Mouse (Mus musculus): Measurements from ENCODE around the gene Cd164l2. TPM values are rescaled to one million over a fixed set of nuclear protein-coding genes. Genes with fewer than 3 reads are reported as not detected.

The Cd164l2 gene
- not detected for total RNA-seq (2021)
- long read RNA-seq, experiment 1: 0 reads
- long read RNA-seq, experiment 2: 0 reads

DNA sequence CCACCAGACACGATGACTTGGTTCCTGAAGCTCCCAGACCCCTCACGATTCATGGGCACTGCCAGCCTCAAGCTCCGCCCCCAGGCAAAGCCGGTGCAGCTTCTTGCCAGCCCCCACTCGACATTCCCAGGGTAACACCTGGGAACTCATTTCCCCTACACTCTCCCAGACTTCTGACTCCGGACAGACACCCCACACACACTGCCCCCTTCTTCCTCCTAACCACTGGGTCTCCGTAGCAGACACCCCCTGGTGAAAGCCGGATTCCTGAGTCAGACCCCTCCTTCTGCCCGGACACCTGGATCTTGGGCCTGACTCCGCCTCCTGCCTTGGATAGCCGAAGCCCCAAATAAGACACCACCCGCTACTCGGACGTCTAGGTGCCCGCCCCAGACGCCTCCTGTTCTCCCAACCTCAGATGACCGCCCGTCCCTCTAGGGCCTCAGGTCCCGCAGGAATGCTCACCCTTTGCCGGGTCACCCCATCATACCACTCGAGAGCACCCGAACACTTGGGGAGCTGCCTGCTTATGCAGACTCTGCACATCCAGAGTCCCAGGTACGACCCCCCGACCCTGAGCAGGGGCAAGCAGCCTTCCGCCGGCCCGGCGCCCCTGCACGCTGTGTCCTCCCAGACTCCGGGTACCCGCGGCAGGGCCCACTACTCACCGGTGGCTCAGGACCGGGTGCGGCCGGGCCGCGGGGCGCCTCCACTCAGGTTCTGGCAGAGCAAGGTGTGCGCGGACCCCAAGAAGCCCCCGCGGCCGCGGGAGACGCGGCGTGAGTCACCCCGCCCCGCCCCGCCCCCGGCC is at the start of gene Cd164l2, which contains the start of gene Gpr3:
TSS of gene Cd164l2 (plus strand) at position 381 of the 811 bp plus-strand sequence.
TSS of gene Gpr3 (minus strand) at position 786 of the 811 bp plus-strand sequence.
- intact Hi-C loops (cut with DNase I): loop anchor here (5.0 kb wide), 2 partner anchors 40 to 265 kb away; no protein-coding TSS in a partner anchor
- DNase-seq: no peak

DNA sequence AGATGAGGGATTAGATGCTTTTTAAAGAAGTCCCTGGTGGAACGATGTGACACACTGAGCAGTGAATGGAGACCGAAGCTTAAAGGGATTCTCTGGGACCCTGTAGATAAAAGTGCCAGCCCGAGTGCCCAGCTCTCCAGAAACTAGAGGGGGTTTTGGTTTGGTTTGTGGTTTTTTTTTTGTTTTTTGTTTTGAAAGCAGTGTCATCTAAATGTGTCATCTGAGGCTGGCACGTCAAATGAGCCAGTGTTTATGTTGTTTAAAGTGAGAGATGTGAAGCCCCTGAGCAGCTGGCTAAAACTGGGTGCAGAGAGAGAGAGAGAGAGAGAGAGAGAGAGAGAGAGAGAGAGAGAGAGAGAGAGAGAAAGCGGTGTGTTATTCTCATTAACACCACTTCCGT is 49.7 kb upstream of the Cd164l2 start:
- DNase-seq: no peak
- intact Hi-C loops (cut with DNase I): no loop called here

DNA sequence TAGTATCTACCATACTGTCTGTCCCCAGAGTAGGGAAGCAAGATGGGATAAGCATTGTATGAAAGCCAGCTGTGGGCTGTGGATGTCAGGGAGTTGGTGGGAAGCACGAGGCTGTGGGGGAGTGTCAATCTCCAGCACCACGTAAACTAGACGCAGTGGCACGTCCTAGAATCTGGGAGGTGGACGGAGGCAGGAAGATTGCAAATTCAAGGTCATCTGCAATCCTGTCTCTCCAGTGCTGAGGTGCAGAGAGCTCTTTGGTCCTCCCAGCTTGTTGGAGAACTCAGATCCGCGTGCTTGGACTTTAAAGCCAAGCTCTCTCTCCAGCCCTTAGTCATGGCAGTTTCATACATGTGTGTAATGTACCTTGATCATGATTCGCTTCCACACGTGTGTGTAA is 45.2 kb upstream of the Cd164l2 start:
- intact Hi-C loops (cut with DNase I): no loop called here

GRCm38 (mm10) chr4:133169237-133170055 is 42.5 kb upstream of the Cd164l2 start:
- intact Hi-C loops (cut with DNase I): loop anchor here (5.0 kb wide), 1 partner anchor 37 kb away; the partner anchor contains the start of gene Wasf2
- peak in 1 of 2 experiments; percentile 38 for DNase-seq

More for the DNA sequence above, 45.2 kb upstream of the Cd164l2 start:
- no peak for DNase-seq

- intact Hi-C loops (cut with DNase I): loop anchor here (5.0 kb wide), 1 partner anchor 38 kb away; the partner anchor contains the start of gene Wasf2
- no peak for DNase-seq
These were observed 41.8 kb upstream of the Cd164l2 start for GRCm38 (mm10) chr4:133170056-133170524.

DNA sequence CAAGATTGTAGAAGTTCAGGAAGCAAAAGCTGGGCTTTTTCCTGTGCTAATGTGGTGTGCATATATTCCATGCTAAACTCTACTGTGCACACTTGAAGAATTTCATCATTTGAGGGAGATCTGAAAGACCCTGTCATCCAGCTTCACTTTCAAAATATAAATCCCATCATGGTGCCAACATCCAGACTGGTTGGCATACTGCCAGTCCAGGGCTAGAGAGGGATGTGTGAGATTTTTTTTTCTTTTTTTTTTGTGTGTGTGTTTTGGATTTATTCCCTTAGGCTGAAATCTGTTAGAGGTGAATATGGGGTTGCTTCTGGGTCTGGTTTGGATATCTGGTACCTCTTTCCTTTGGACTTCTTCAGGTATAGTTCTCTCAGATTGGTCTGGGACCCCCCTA is 41.3 kb upstream of the Cd164l2 start:
- intact Hi-C loops (cut with DNase I): loop anchor here (5.0 kb wide), 1 partner anchor 38 kb away; the partner anchor contains the start of gene Wasf2
- no peak for DNase-seq

DNA sequence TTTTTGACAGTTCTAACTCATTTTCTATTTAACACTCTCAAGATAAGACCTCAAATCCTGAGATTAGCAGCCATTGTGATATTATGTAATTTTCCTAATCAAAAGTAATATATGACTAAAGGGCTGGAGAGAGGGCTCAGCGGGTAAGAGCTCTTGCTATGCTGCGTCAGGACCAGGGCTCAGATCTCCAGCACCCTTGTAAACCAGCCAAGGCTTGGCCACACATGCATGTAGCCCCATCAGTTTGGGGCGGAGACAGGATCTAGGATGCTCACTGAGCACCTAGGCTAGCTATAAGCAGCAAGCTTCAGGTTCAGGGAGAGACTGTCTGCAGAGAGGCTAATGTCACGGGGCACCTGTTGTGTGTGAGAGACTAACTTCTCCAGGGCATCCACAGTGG is 39.5 kb upstream of the Cd164l2 start:
- intact Hi-C loops (cut with DNase I): loop anchor here (5.0 kb wide), 1 partner anchor 40 kb away; the partner anchor contains the start of gene Wasf2
- DNase-seq: no peak

GRCm38 (mm10) chr4:133174361-133174760 is 37.6 kb upstream of the Cd164l2 start:
- no peak for DNase-seq

DNA sequence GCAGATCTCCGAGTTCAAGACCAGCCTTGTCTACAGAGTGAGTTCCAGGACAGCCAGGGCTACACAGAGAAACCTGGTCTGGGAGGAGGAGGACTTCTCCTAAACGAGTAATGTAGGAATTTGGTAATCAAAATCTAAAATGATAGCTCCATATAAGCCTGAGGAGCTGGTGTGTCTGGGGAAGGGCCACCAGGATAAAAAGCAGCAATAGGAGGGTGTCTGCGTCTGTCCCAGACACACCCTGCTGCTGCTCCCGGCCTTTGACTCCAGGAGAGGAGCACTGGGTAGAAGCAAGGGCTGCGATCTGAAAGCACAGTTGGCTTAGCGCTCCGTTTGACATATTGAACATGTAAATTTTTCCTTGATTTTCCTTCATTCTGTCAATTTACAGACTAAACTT is 36.7 kb upstream of the Cd164l2 start:
- DNase-seq: no peak

More at GRCm38 (mm10) chr4:133174361-133174760, 37.6 kb upstream of the Cd164l2 start:
- intact Hi-C loops (cut with DNase I): loop anchor here (5.0 kb wide), 1 partner anchor 42 kb away; the partner anchor contains the start of gene Wasf2

DNA sequence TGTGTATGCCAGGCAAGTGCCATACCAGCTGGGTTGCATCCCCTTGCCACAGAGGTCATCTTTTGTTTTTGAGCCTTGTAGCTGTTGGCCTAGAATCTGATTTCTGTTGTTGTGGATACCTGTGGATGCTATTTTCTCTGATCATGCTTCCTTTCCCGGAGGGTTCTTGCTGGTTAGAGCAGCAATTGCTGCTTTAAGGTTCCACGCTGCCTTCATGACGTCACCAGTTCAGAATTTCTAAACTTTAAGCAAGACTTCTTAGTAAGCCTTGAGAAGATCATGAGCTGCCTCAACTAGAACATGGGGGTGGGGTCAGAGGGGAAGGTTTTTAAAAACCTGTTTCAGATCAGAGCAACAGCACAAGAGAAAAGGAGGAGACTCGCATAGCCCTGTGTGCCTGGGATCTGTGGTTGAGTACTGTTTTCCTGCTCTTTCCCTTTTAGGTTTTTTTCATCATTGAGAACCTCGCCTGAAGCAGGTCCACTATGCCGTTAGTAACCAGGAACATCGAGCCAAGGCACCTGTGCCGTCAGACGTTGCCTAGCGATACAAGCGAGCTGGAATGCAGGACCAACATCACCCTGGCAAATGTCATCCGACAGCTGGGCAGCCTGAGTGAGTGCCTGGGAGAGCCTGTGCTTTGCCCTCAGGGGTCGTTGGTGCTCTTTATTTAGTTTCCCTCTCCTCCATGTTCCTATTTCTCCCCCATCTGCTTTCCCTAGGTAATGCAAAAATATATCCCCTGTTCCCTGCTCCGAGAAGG is 35.8 kb upstream of the Cd164l2 start:
- intact Hi-C loops (cut with DNase I): no loop called here
- no peak for DNase-seq

More for the DNA sequence above, 36.7 kb upstream of the Cd164l2 start:
- intact Hi-C loops (cut with DNase I): no loop called here

- no peak for DNase-seq
- intact Hi-C loops (cut with DNase I): no loop called here
These were observed 35.0 kb upstream of the Cd164l2 start for GRCm38 (mm10) chr4:133176761-133177403.

- DNase-seq: no peak
- intact Hi-C loops (cut with DNase I): no loop called here
These were observed 33.6 kb upstream of the Cd164l2 start for GRCm38 (mm10) chr4:133178305-133178704.

DNA sequence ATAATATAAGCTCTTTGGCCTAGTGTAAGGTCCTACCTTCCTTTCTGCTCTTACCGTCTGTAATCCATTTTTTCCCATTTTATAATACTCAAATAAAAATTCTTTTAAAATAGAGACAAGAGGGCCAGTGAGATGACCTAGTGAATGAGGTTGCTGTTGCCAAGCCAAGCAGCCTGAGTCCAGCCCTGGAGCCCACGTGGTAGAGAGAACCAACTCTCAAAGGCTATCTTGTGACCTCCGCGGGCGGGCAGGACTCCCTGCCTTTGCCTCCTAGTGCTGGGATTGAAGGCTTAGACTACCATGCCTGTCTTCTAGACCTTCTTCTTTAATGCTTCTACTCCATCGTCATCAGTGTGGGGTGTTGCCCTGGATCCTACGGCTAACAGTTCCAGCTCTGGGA is 32.7 kb upstream of the Cd164l2 start:
- intact Hi-C loops (cut with DNase I): no loop called here
- no peak for DNase-seq

DNA sequence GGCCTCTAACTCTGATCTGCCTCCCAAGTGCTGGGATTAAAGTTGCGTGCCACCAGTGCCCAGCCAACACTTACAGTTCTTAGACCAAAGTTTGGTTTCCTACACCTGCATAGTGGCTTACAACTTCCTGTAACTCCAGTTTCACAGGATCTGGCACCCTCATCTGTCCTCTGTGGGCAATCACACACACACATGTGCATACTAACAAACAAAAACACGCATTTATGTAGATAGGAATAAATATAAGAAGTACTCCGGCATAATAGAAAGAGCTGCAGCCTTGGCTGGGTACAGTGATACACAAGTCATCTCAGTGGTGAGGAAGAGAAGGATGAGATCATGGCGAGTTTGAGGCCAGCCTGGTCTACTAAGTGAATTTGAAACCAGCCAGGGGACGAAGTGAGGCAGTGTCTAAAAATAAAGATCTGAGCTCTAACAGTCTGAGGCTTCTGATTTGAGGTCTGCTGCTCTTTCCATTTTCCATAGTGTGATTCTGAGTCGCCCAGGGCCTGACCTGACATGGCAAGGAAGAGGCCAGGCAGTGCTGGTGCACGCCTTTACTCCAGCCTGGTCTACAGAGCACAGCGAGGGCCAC is 29.4 kb upstream of the Cd164l2 start:
- no peak for DNase-seq
- intact Hi-C loops (cut with DNase I): no loop called here

GRCm38 (mm10) chr4:133184031-133184897 is 27.7 kb upstream of the Cd164l2 start:
- intact Hi-C loops (cut with DNase I): no loop called here
- no peak for DNase-seq

DNA sequence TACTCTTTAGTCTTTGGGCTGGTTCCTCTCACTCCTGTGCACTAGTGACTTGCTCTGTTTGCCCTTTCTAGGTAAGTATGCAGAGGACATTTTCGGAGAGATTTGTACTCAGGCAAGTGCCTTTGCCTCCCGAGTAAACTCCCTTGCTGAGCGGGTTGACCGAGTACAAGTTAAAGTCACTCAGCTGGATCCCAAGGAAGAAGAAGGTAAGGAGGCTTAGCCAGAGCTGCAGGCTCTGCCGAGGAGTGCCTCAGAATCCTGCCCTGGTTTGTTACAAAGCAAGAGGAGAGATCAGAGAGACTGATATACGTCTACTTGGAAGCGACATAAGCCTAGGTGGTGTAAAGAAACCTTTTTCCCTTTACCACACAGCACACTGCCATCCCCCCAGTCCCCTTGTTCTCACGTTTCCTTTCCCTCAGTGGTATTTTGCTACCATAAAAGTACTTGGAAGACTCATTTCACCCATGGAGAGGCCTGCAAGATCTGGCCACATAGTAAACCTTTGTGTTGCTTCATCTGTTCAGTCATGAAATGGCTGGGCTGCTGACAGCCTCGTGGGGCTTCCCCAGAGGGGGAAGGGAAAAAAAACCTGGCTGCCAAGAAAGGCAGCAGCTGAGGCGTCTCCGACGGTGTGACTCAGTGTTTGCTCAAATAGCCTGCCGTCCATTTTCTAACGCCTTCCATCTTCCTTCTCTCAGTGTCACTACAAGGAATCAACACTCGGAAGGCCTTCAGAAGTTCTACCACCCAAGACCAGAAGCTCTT is 26.8 kb upstream of the Cd164l2 start:
- DNase-seq: peak; percentile 68 to 76
- intact Hi-C loops (cut with DNase I): loop anchor here (5.0 kb wide), 1 partner anchor 128 kb away; no protein-coding TSS in a partner anchor

GRCm38 (mm10) chr4:133185893-133186292 is 26.0 kb upstream of the Cd164l2 start:
- intact Hi-C loops (cut with DNase I): loop anchor here (5.0 kb wide), 1 partner anchor 129 kb away; no protein-coding TSS in a partner anchor
- DNase-seq: no peak

Data from heart, postnatal 14 days (tissue).